Mouse (Mus musculus): ENCODE measurements around the gene Gm3173. TPM values are rescaled to one million over a fixed set of nuclear protein-coding genes. Genes with fewer than 3 reads are reported as not detected.

Gm3173 gene
- polyA plus RNA-seq, 1 experiment, result not detected

Other genes with a start within 250 kb of the Gm3173 start
- not detected in 2 replicates for gene Gm2974, start 248.4 kb upstream of the Gm3173 start, polyA plus RNA-seq (2011; ENCODE audit: insufficient read length, low read depth, missing spikeins)
- not detected in 2 replicates for gene Gm3138, start 181.4 kb upstream of the Gm3173 start, polyA plus RNA-seq (2011; ENCODE audit: insufficient read length, low read depth, missing spikeins)
- gene Gm3149, start 113.7 kb upstream of the Gm3173 start, polyA plus RNA-seq (2011; ENCODE audit: insufficient read length, low read depth, missing spikeins), result not detected in 2 replicates
- 0.27 and 0.32 TPM in 2 replicates for gene 2610042L04Rik, start 96.2 kb upstream of the Gm3173 start, polyA plus RNA-seq (2011; ENCODE audit: insufficient read length, low read depth, missing spikeins)
- not detected in 2 replicates for gene Gm3159, start 33.5 kb upstream of the Gm3173 start, polyA plus RNA-seq (2011; ENCODE audit: insufficient read length, low read depth, missing spikeins)
- gene Gm3164, start 15.5 kb upstream of the Gm3173 start, polyA plus RNA-seq (2011; ENCODE audit: insufficient read length, low read depth, missing spikeins), result not detected in 2 replicates
- not detected in 2 replicates for gene Gm3182, start 50.8 kb downstream of the Gm3173 start, polyA plus RNA-seq (2011; ENCODE audit: insufficient read length, low read depth, missing spikeins)
- not detected in 2 replicates for gene Gm3047, start 124.4 kb downstream of the Gm3173 start, polyA plus RNA-seq (2011; ENCODE audit: insufficient read length, low read depth, missing spikeins)
- not detected in 2 replicates for gene Gm8159, start 201.4 kb downstream of the Gm3173 start, polyA plus RNA-seq (2011; ENCODE audit: insufficient read length, low read depth, missing spikeins)
- gene Gm3239, start 233.2 kb downstream of the Gm3173 start, polyA plus RNA-seq (2011; ENCODE audit: insufficient read length, low read depth, missing spikeins), result not detected in 2 replicates

All from embryonic fibroblast, embryonic 13.5 days (primary cell).